8 mouse cellular contexts compared by ENCODE assay signal in genomic region chr6:83054074-83054851, GRCm38 (mm10). TPM values are rescaled to one million over a fixed set of nuclear protein-coding genes. Genes with fewer than 3 reads are reported as not detected.
DNase-seq lines count a peak whose midpoint lies in the region; ATAC-seq and TF ChIP-seq lines count a peak whose summit lies in the region.

Gene Aup1, plus strand, starts transcription at chr6:83054521.

- H3K9ac ChIP-seq in hindbrain, embryonic 13.5 days, result peak within 1 kb of the TSS; percentile 95

- H3K4me2 ChIP-seq in hindbrain, embryonic 13.5 days, result peak within 1 kb of the TSS; percentile 91

- H3K4me1 ChIP-seq in hindbrain, embryonic 13.5 days (replicated peaks), result peaks cover 31% of the 10 kb centered on the region

- CTCF ChIA-PET in Patski (lab: Charles Lee), result interaction anchor here (1.0 to 3.2 kb wide), 3 partner anchors 12 to 57 kb away, joined by 3 to 22 read pairs (median 4); partner anchors contain the start of gene Dok1

- DNase-seq in Patski (ENCODE audit: low read depth, low spot score), result peak; percentile 92
- peak; percentile 96 to 97 for DNase-seq in cerebellum, postnatal 14 days
- peak; percentile 95 to 96 for DNase-seq in frontal cortex, postnatal 14 days (ENCODE audit: low spot score in 2 of 2)
- DNase-seq in layer of hippocampus, postnatal 25 days (ENCODE audit: extremely low spot score in 1 of 2, low spot score in 1 of 2), result peak; percentile 89 to 91
- DNase-seq in lung, postnatal 25 days (ENCODE audit: low spot score), result peak; percentile 98
- DNase-seq in retina, embryonic 14.5 days (ENCODE audit: low spot score), result peak; percentile 99
- peak; percentile 96 for DNase-seq in thymus, postnatal 4 days

- in situ Hi-C loops in Patski (cut with MboI; ENCODE audit: low pct_unique_long_range_greater_than_20kb), result loop anchor here (5.0 kb wide), 1 partner anchor 57 kb away; no protein-coding TSS in a partner anchor

- H3K27me3 ChIP-seq in Patski, result no peaks in the 10 kb centered on the region
- H3K27me3 ChIP-seq in hindbrain, embryonic 13.5 days, result peaks cover under 1% of the 10 kb centered on the region; the same call in 1 of the 2 replicates

- peak; percentile 90 for ATAC-seq in Patski
- ATAC-seq in hindbrain, embryonic 13.5 days (ENCODE audit: low FRiP score), result peak; percentile 97

- under 1% methylated on average over 64 of the region's 64 CpGs for whole genome bisulfite sequencing in hindbrain, embryonic 13.5 days

- no peak for TF ChIP-seq CTCF in Patski (IDR thresholded peaks at IDR 0.05)

- peak within 1 kb of the TSS; percentile 98 for H3K4me3 ChIP-seq in hindbrain, embryonic 13.5 days

- H3K9me3 ChIP-seq in hindbrain, embryonic 13.5 days, result no peaks in the 10 kb centered on the region

- POLR2A ChIA-PET in Patski (lab: Charles Lee), result interaction anchor here (0.5 to 2.3 kb wide), 5 partner anchors 18 to 58 kb away, joined by 3 to 7 read pairs (median 4); partner anchors contain the start of gene Pcgf1

- H3K36me3 ChIP-seq in hindbrain, embryonic 13.5 days, result peaks cover 39% of the 10 kb centered on the region

- H3K27ac ChIP-seq in hindbrain, embryonic 13.5 days, result peak within 1 kb of the TSS; percentile 92

RNA-seq across cellular contexts. Expression of gene Aup1, which starts in this region (rescaled TPM):
- 160 TPM for polyA plus RNA-seq in Patski (2021)
- polyA plus RNA-seq in hindbrain, embryonic 13.5 days (2015; fragmentation: Nextera tagmentation; extraction: Ambion mirVana), result 168 and 178 TPM in 2 replicates
- 100 to 1,000 TPM; 115 to 121 TPM for total RNA-seq in layer of hippocampus, postnatal 25 days (2021)

Comparison
In these comparisons a context has a peak if more than half of its experiments do, and no peak if none do; other contexts are left out.
1. Peak in every context shown above with its lines: DNase-seq, ATAC-seq, H3K4me3 ChIP-seq and H3K27ac ChIP-seq.